Mouse (Mus musculus): ENCODE results near the gene Igfl3.

DNA sequence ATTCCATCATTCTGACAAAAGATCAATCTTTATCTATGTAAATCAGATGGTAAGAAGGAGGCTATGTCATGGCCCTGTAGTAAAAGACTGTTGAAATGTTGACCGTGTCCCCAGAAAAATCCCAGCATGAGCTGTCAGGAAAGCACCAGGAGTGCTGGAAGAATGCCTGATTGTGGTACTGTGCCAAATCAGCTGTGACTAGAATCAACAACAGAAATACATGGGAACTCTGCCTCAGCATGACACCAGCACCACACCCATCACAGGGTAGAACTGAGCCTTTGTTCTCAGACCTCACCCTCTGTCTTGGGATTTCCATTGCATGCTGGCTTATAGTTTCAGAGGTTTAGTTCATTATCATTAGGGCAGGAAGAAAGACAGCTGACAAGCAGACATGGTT is 38.4 kb downstream of the Igfl3 start:
- TF ChIP-seq ZNF384 (IDR thresholded peaks at IDR 0.05; ENCODE audit: low read depth, low read length) (no peak), MAFK (IDR thresholded peaks at IDR 0.05; ENCODE audit: insufficient read depth, low read depth, low read length) (no peak), HCFC1 (IDR thresholded peaks at IDR 0.05; ENCODE audit: borderline replicate concordance, insufficient read depth, low read length) (no peak), ZC3H11A (IDR thresholded peaks at IDR 0.05; ENCODE audit: borderline replicate concordance, low read depth, low read length) (no peak)
